Mouse (Mus musculus) erythroblast, embryonic 14.5 days (primary cell): ENCODE results near the gene Zfp1.

Experiments
- GATA1 ChIP-seq: IDR thresholded peaks from 2 replicates; pipeline ENCODE4 v1.6.1; 2012; ENCODE audit warnings: low read length, inconsistent platforms, mixed read lengths
- TAL1 ChIP-seq: IDR thresholded peaks from 3 replicates; pipeline ENCODE4 v1.6.1; 2012; ENCODE audit warnings: low read length, inconsistent platforms, mixed read lengths

GRCm38 (mm10) chr8:111700740-111701139 is 57.5 kb downstream of the Zfp1 start:
- TF ChIP-seq GATA1 (no peak), TAL1 (no peak)
